8 mouse cellular contexts compared by ENCODE assay signal in the genomic region with DNA sequence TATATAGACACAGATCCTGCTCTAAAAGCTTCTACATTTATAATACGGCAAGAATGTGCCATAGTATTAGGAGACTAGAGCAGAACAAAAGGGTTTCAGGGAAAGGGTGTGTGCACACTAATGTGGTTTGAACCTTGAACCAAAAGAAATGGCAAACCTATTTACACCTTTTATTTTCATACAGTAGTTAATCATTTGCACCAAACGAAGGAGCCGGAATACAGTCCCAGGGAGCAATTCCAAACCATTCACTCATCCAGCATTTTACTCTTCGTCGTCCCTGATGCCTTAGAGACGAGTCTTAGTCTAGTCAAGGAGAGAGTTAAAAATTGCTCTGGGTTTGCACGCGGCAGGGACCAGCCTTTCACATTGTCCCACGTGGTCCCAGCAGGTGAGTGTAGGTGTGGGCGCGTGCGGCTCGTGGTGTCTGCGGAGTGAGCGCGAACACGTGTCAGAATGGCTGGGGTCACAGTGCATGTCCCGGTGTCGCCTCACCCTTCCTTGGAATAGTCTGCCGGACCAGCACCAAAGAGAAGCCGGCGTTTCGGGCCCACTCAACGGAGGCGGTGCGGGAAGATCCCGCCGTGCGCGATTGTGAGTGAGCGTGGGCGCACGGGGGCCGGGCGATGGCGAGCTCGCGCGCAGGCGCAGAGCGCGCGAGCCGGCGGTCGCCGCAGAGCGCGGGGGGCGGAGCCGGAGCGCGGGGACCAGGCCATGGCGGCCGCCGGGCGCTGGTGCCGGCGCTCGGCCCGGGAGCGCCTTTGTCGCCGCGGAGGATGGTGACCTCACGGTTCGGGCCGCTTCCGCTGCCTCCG. TPM values are rescaled to one million over a fixed set of nuclear protein-coding genes. Genes with fewer than 3 reads are reported as not detected.
DNase-seq lines count a peak whose midpoint lies in the region; ATAC-seq and TF ChIP-seq lines count a peak whose summit lies in the region.

Gene Rnf145 (plus strand): TSS at position 684 of the 815 bp plus-strand sequence.

- H3K9me3 ChIP-seq in heart, embryonic 13.5 days = no peaks in the 10 kb centered on the region
- no peaks in the 10 kb centered on the region for H3K9me3 ChIP-seq in liver, embryonic 11.5 days (ENCODE audit: control insufficient read depth, low read length)
- H3K9me3 ChIP-seq in stomach, embryonic 15.5 days = no peaks in the 10 kb centered on the region

- peak within 1 kb of the TSS; percentile 92 for H3K27ac ChIP-seq in bone marrow macrophage, adult 2 months (ENCODE audit: insufficient read depth, low read depth, low read length)
- peak within 1 kb of the TSS; percentile 98 for H3K27ac ChIP-seq in heart, embryonic 13.5 days (replicated peaks)
- H3K27ac ChIP-seq in liver, embryonic 11.5 days (ENCODE audit: low read depth, low read length) = peak within 1 kb of the TSS; percentile 92
- peak within 1 kb of the TSS; percentile 92 for H3K27ac ChIP-seq in stomach, embryonic 15.5 days

- peaks cover 31% of the 10 kb centered on the region for H3K4me1 ChIP-seq in bone marrow macrophage, adult 2 months (ENCODE audit: control insufficient read depth, insufficient read depth, low read length)
- H3K4me1 ChIP-seq in heart, embryonic 13.5 days = peaks cover 30% of the 10 kb centered on the region
- H3K4me1 ChIP-seq in liver, embryonic 11.5 days (replicated peaks; ENCODE audit: control insufficient read depth, insufficient read depth, low read length) = peaks cover 31% of the 10 kb centered on the region
- H3K4me1 ChIP-seq in stomach, embryonic 15.5 days = peaks cover 10% of the 10 kb centered on the region; the same call in 1 of the 2 replicates

- no peak for TF ChIP-seq CTCF in bone marrow macrophage, adult 2 months (IDR thresholded peaks at IDR 0.05; ENCODE audit: low read depth, low read length)

- peak within 1 kb of the TSS; percentile 98 for H3K9ac ChIP-seq in heart, embryonic 13.5 days
- peak within 1 kb of the TSS; percentile 98 for H3K9ac ChIP-seq in liver, embryonic 11.5 days (ENCODE audit: low read depth, low read length)
- peak within 1 kb of the TSS; percentile 85 for H3K9ac ChIP-seq in stomach, embryonic 15.5 days

- H3K4me2 ChIP-seq in heart, embryonic 13.5 days = peak within 1 kb of the TSS; percentile 74
- peak within 1 kb of the TSS; percentile 78 for H3K4me2 ChIP-seq in liver, embryonic 11.5 days
- H3K4me2 ChIP-seq in stomach, embryonic 15.5 days = peak within 1 kb of the TSS; percentile 92

- H3K4me3 ChIP-seq in bone marrow macrophage, adult 2 months (ENCODE audit: insufficient read depth, low read length) = peak within 1 kb of the TSS; percentile 74
- peak within 1 kb of the TSS; percentile 98 for H3K4me3 ChIP-seq in heart, embryonic 13.5 days
- H3K4me3 ChIP-seq in liver, embryonic 11.5 days (ENCODE audit: low read depth, low read length) = peak within 1 kb of the TSS; percentile 97
- peak within 1 kb of the TSS; percentile 100 for H3K4me3 ChIP-seq in stomach, embryonic 15.5 days (replicated peaks)

- no peak for TF ChIP-seq POLR2A in bone marrow macrophage, adult 2 months (IDR thresholded peaks at IDR 0.05; ENCODE audit: borderline replicate concordance, low read depth, low read length)

- peak; percentile 86 for DNase-seq in CD4-positive helper T cell, adult 2 months (ENCODE audit: low read depth, low spot score)
- peak; percentile 84 for DNase-seq in kidney, postnatal 10 days
- DNase-seq in liver, embryonic 11.5 days (ENCODE audit: low spot score) = peak; percentile 81
- DNase-seq in naive thymus-derived CD4-positive, alpha-beta T cell, adult 2 months (ENCODE audit: low read depth) = peak; percentile 86

- H3K36me3 ChIP-seq in heart, embryonic 13.5 days = no peaks in the 10 kb centered on the region
- no peaks in the 10 kb centered on the region for H3K36me3 ChIP-seq in liver, embryonic 11.5 days (ENCODE audit: control insufficient read depth, insufficient read depth, low read length)
- H3K36me3 ChIP-seq in stomach, embryonic 15.5 days = no peaks in the 10 kb centered on the region

- peak; percentile 60 for ATAC-seq in erythroid progenitor cell, adult 5-6 weeks (replicated peaks; ENCODE audit: low FRiP score, poor library complexity, severe bottlenecking)
- peak; percentile 86 for ATAC-seq in heart, embryonic 13.5 days (ENCODE audit: extremely low read depth, insufficient number of reproducible peaks, low FRiP score, low TSS enrichment)
- peak; percentile 79 for ATAC-seq in liver, embryonic 11.5 days (replicated peaks; ENCODE audit: low FRiP score)
- peak; percentile 82 for ATAC-seq in stomach, embryonic 15.5 days (ENCODE audit: insufficient read depth, low FRiP score, low read depth)

- H3K27me3 ChIP-seq in heart, embryonic 13.5 days (replicated peaks) = no peaks in the 10 kb centered on the region
- H3K27me3 ChIP-seq in liver, embryonic 11.5 days (replicated peaks; ENCODE audit: control insufficient read depth, insufficient read depth, low read length) = no peaks in the 10 kb centered on the region
- no peaks in the 10 kb centered on the region for H3K27me3 ChIP-seq in stomach, embryonic 15.5 days (replicated peaks)

- under 1% methylated on average over 64 of the region's 70 CpGs for WGBS in heart, embryonic 13.5 days
- WGBS in liver, embryonic 11.5 days = 2% methylated on average over 68 of the region's 70 CpGs
- WGBS in stomach, embryonic 15.5 days = under 1% methylated on average over 70 of the region's 70 CpGs

RNA-seq across cellular contexts. Expression of gene Rnf145, which starts in this region (rescaled TPM):
- polyA plus RNA-seq in bone marrow macrophage, adult 2 months (2012; ENCODE audit: insufficient read depth, insufficient read length, missing spikeins) = 36.2 and 43.3 TPM in 2 replicates
- total RNA-seq in erythroid progenitor cell, adult 5-6 weeks (2015; ENCODE audit: low replicate concordance) = 92.2 and 130 TPM in 2 replicates
- total RNA-seq in erythroid progenitor cell, adult 5-6 weeks (2017; ENCODE audit: low replicate concordance) = 189 and 221 TPM in 2 replicates
- 46.5 and 55.9 TPM in 2 replicates for polyA plus RNA-seq in heart, embryonic 13.5 days (2015; fragmentation: Nextera tagmentation; extraction: Ambion mirVana)
- 74.4 and 76.3 TPM in 2 replicates for polyA plus RNA-seq in liver, embryonic 11.5 days (2014; fragmentation: Nextera tagmentation; extraction: Ambion mirVana)
- polyA plus RNA-seq in stomach, embryonic 15.5 days (2015; fragmentation: Nextera tagmentation; extraction: Ambion mirVana) = 63.8 and 64.5 TPM in 2 replicates

Comparison
In these comparisons a context has a peak if more than half of its experiments do, and no peak if none do; other contexts are left out.
1. Peak in every context shown above with its lines: DNase-seq, ATAC-seq, H3K4me3 ChIP-seq and H3K27ac ChIP-seq.